Comparison of ENCODE assay signal across 10 mouse cellular contexts in genomic region chr3:75542852-75543251, GRCm38 (mm10). TPM values are rescaled to one million over a fixed set of nuclear protein-coding genes. Genes with fewer than 3 reads are reported as not detected.
DNase-seq lines count a peak whose midpoint lies in the region; ATAC-seq lines count a peak whose summit lies in the region.
"Had no signal": no experiment of that assay in that cellular context is flagged by ENCODE, and none has a peak within 500 bp of the region (broad histone marks: within the 10 kb centered on the region; RNA-seq: fewer than 3 reads in every experiment).

No protein-coding gene starts in this region.

- no peak overlapping the region for H3K4me3 ChIP-seq in kidney, embryonic 16.5 days (ENCODE audit: low read length)
- no peak overlapping the region for H3K4me3 ChIP-seq in kidney, embryonic 15.5 days (replicated peaks)

- peaks cover 9% of the 10 kb centered on the region for H3K36me3 ChIP-seq in kidney, embryonic 16.5 days (ENCODE audit: insufficient read depth, low read length)
- H3K36me3 ChIP-seq in kidney, embryonic 15.5 days: peaks cover 19% of the 10 kb centered on the region

- H3K4me2 ChIP-seq in kidney, embryonic 16.5 days (replicated peaks; ENCODE audit: low read depth, low read length): no peak overlapping the region
- no peak overlapping the region for H3K4me2 ChIP-seq in kidney, embryonic 15.5 days

- no peak overlapping the region for H3K27ac ChIP-seq in kidney, embryonic 16.5 days (ENCODE audit: low read length)
- no peak overlapping the region for H3K27ac ChIP-seq in kidney, embryonic 15.5 days

- DNase-seq in kidney, adult 11 months: peak; percentile 27
- DNase-seq in heart, adult 9 months (ENCODE audit: low spot score in 2 of 2): peak; percentile 10 to 29
- no peak for DNase-seq in frontal cortex, postnatal 25 days (ENCODE audit: low spot score in 2 of 2)
- DNase-seq in urinary bladder, postnatal 10 days (ENCODE audit: low spot score): no peak
- DNase-seq in layer of hippocampus, postnatal 14 days (ENCODE audit: low spot score in 2 of 2): no peak
- DNase-seq: gastrocnemius, postnatal 14 days; lung, adult 2 months had no signal

- H3K4me1 ChIP-seq in kidney, embryonic 16.5 days (ENCODE audit: insufficient read depth, low read length): no peaks in the 10 kb centered on the region
- H3K4me1 ChIP-seq in kidney, embryonic 15.5 days: no peaks in the 10 kb centered on the region

- no peak; the same call in 1 of the 2 replicates for ATAC-seq in kidney, embryonic 16.5 days (ENCODE audit: low FRiP score, low TSS enrichment)
- peak; percentile 67 for ATAC-seq in kidney, embryonic 15.5 days (replicated peaks; ENCODE audit: low FRiP score)
- ATAC-seq in neutrophil, adult 5-6 weeks (ENCODE audit: extremely low read depth, insufficient number of reproducible peaks, low FRiP score, poor library complexity, severe bottlenecking): peak; percentile 94

- no peaks in the 10 kb centered on the region for H3K27me3 ChIP-seq in kidney, embryonic 16.5 days (ENCODE audit: insufficient read depth, low read length)
- H3K27me3 ChIP-seq in kidney, embryonic 15.5 days: no peaks in the 10 kb centered on the region

- WGBS in kidney, embryonic 16.5 days: 88% methylated on average over 3 of the region's 3 CpGs
- 83% methylated on average over 3 of the region's 3 CpGs for WGBS in kidney, embryonic 15.5 days

- H3K9me3 ChIP-seq in kidney, embryonic 16.5 days (ENCODE audit: low read length): no peaks in the 10 kb centered on the region
- no peaks in the 10 kb centered on the region for H3K9me3 ChIP-seq in kidney, embryonic 15.5 days (replicated peaks)

- no peak overlapping the region for H3K9ac ChIP-seq in kidney, embryonic 16.5 days (replicated peaks; ENCODE audit: low read length)
- H3K9ac ChIP-seq in kidney, embryonic 15.5 days: no peak overlapping the region

RNA-seq across cellular contexts. Expression of gene Pdcd10, which starts 13.8 kb away (rescaled TPM):
- 71.9 and 80.3 TPM in 2 replicates for polyA plus RNA-seq in kidney, embryonic 16.5 days (2015; fragmentation: Nextera tagmentation; extraction: Ambion mirVana)
- polyA plus RNA-seq in kidney, embryonic 15.5 days (2015; fragmentation: Nextera tagmentation; extraction: Ambion mirVana): 83.0 and 87.8 TPM in 2 replicates
- 182 and 204 TPM in 2 replicates for total RNA-seq in neutrophil, adult 5-6 weeks (2017)
- total RNA-seq in layer of hippocampus, postnatal 14 days (2021): 10 to 100 TPM; 69.0 to 70.7 TPM

RNA-seq across cellular contexts. Expression of gene Serpini1, which starts 14.5 kb away (rescaled TPM):
- polyA plus RNA-seq in kidney, embryonic 16.5 days (2015; fragmentation: Nextera tagmentation; extraction: Ambion mirVana): 6.3 and 7.0 TPM in 2 replicates
- 5.7 and 7.9 TPM in 2 replicates for polyA plus RNA-seq in kidney, embryonic 15.5 days (2015; fragmentation: Nextera tagmentation; extraction: Ambion mirVana)
- total RNA-seq in neutrophil, adult 5-6 weeks (2017): 9.6 and 11.9 TPM in 2 replicates
- 100 to 1,000 TPM; 127 to 128 TPM for total RNA-seq in layer of hippocampus, postnatal 14 days (2021)

Comparison
In these comparisons a context has a peak if more than half of its experiments do, and no peak if none do; other contexts are left out.
1. DNase-seq: peak in kidney, adult 11 months (single experiment) and heart, adult 9 months (2 of 2); none in frontal cortex, postnatal 25 days (0 of 2), urinary bladder, postnatal 10 days (single experiment) and layer of hippocampus, postnatal 14 days (0 of 2).